Mouse (Mus musculus) liver, postnatal 0 days (tissue): Measurements from ENCODE around the gene Thsd4.

ENCODE experiments used
- CTCF ChIP-seq: sonication (generic); IDR thresholded peaks from 2 replicates; pipeline ENCODE4 v1.5.1; 2016; ENCODE audit warnings: antibody characterized with exemption, low read depth
- EP300 ChIP-seq: IDR thresholded peaks from 2 replicates; pipeline ENCODE4 v1.6.1; 2016; ENCODE audit warnings: antibody characterized with exemption, low read depth, mild to moderate bottlenecking

GRCm38 (mm10) chr9:60124102-60124501 is 397.7 kb downstream of the Thsd4 start:
- TF ChIP-seq CTCF (no peak), EP300 (no peak)
